Mouse (Mus musculus) cerebellum, adult 8-10 months (tissue): ENCODE data around the gene Cetn4.
A peak's percentile ranks its signal among the peaks of the same experiment; 100 is the strongest.

Experiments used
- DNase-seq: peaks from one replicate; pipeline ENCODE4 v3.0.0; 2022

The Cetn4 gene

DNA sequence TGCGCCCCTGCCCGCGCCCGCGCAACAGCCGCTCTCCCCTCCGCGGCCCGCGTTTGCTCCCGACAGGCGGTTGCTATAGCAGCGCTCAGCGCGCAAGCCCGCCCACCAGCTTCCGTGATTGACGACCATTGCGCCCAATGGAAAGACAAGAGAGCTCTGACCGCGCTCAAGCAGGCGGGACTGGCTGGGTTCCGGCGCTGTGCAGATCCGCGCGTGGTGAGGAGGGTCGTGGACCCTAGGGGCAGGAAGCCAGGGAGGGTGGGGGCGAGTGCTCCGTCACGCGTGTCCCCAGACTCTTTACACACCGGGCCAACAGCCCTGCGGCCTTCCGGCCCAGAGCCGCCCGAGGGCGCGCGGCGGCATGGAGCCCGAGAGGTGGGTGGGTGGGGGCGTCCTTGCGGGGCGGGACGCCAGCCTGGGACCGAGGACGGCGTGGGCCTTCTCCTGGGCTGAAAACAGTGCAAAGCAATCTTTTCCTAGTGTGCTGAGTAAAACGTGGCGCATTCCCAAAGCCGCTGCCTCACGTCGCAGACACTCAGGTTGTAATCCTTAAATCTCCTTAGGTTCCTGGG, at the start of gene Cetn4, which contains the start of gene Bbs12:
Gene Cetn4, minus strand, starts transcription at position 339 of the 572 bp plus-strand sequence.
Gene Bbs12, plus strand, starts transcription at position 185 of the 572 bp plus-strand sequence.
- peak; percentile 98 for DNase-seq

DNA sequence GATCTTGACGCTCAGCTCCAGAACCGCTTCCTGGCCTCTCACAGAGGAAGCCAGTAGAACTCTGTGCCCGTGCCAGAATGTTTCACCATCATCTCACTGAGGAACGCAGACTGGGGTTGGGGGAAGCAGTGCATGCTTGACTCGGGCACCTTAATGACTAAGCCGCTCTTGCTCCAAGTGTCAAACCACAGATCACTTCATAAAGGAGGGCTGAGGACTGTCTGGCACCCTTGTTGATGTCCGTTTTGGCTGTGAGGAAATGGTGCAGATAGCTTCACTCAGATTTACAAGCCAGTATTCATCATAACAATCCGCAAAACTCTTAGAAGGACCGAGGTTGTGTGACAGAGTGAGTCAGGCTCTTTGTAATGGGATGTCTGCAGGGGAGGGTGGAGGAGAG, 48.2 kb upstream of the Cetn4 start:
- DNase-seq = no peak

DNA sequence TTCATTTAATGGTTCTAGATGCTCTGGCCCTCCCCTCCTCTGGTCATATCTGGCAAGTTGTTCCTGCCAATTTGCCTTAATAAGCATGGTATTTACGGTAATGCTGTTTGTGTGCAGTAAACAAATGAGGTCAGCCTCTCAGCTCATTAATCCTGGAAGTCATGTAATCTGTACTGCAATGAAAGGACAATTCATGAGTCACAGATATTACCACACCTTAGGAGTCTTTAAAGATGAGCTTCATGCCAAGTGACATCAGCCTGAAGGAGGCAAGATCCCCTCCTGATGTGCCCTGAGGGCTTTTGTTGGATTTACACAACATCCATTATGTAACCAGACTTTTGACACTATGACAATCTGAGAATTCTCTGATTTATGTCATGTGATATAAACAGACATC, 42.2 kb upstream of the Cetn4 start:
- no peak for DNase-seq

DNA sequence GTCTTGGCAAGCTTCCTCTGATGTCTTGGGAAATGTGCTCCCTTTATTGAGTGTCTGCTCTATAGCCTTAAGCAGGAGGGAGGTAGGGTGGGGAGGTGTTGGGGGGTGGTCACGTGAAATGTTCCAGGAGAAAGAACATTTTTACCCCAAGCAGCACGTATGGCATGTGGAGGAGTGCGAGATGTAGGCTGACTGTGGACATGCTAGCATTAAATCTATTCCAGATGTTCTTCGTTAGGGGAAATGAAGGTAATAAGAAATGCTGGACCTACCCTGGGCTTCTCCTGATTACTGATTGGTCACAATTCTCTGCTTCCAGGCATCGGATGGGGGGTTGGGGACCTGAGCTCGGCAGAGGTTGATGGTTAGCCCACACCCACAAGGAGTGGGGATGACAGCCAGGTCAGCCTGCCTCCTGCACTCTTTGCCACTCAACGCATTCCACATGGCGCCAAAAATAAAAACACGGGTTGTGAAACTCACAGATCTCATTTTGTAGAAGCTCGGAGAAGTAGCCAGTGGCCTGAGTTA, 41.5 kb upstream of the Cetn4 start:
- DNase-seq = no peak

DNA sequence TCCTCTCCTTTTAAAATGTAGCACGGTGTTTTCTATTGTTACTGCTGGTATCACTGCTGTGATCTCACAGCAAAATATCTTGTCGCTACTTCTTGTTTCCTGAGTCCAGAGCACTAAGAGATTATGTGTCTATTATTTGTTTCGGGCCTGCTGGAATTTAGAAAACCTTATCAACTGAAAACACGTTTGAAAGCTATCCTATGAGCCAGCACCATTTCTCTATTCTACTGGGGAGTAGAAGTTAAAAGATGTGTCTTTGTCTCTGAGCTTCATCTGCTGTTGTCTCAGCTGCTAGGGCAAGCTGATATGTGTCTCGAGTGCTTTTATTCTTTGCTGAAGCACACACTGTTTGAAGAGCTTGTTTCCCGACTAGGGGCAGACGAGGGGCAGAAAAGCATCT, 37.9 kb upstream of the Cetn4 start:
- DNase-seq = no peak

DNA sequence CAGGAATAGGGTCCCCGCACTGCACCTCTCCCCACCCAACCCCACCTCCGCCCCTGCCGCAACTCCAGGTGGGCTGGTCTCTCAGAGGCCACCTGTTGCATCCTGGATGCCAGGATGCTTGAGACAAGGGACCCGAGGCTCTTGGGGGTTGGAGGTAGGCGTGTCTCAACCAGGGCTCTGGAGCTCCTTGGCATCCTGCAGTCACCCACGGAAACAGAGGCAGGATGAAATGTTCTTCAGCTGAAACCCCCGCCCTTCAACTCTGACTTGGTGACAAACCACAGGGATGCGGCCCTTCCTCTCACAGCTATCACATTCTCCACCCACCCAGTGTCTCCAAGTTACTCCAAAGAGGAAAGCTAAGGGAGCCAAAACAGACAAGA, 36.6 kb upstream of the Cetn4 start:
- no peak for DNase-seq

DNA sequence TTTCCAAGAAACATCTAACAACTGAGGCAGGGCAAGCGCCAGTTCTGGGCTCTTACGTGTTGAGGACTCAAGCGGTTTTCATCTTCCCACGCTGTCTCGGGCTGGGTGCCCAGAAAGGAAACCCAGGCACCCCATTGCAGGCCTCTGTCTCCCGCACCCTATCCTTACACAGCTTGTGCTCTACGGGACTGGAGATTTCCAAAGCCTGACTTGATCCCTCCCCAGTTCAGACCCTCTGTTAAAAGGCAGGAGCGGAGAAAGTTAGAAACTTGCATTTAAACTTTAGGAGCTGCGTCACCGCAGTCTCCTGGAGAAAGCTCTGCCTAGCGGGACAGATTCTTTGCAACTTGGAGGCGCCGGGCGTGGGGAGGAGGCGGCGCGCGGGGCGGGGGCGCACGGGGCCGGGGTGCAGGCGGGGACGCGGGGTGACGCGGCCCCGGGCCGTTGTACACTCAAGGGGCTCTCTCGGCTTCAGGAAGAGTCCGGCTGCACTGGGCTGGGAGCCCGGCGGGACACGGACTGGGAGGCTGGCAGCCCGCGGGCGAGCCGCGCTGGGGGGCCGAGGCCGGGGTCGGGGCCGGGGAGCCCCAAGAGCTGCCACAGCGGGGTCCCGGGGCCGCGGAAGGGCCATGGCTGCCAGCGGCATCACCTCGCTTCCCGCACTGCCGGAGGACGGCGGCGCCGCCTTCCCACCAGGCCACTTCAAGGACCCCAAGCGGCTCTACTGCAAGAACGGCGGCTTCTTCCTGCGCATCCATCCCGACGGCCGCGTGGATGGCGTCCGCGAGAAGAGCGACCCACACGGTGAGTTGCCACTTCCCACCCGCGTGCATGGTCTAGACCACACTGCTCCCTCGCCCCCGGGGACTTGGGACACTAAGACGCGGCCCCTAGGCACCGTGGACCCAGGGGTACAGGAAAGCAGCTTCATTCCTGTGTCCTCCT, 36.0 kb upstream of the Cetn4 start, which contains the start of gene Fgf2:
Gene Fgf2, plus strand, starts transcription at position 126 of the 945 bp plus-strand sequence.
- no peak for DNase-seq

DNA sequence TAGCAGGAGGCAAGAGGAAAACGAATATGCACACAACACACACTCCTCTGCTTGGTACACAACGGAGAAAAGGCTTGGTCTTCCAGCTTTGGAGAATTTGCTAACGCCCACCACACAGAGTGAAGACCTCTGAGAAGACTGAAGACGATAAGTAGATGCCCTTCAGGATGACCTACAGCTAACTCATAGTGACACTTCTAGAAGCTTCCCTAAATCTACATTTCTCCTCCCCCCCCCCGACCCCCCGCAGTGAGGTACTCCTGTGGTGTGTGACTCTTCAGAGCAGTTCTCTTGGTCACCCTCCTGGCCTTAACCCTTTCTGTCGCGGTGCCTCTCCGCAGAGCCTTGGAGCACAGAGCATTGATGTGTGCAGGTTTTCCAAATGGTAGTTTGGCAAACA, 35.2 kb upstream of the Cetn4 start:
- no peak for DNase-seq

DNA sequence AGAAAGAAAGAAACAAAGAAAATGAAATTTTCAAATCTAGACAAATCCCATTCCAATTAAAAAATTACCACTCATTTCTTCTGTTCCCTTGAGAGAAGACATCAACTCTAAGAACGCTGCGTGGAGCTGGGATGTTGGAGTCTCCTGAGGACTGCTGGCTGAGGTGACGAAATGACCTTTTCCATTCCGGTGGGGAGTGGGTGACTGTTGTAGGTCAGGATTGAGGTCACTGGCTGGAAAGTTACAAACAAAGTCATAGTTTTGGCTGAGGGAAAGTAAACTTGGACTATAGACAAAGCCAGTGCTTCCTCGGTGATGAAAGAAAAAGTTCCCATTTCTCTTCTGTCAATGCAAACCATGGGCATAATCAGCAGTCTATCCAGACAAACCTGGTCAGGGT, 30.3 kb upstream of the Cetn4 start:
- DNase-seq = no peak

DNA sequence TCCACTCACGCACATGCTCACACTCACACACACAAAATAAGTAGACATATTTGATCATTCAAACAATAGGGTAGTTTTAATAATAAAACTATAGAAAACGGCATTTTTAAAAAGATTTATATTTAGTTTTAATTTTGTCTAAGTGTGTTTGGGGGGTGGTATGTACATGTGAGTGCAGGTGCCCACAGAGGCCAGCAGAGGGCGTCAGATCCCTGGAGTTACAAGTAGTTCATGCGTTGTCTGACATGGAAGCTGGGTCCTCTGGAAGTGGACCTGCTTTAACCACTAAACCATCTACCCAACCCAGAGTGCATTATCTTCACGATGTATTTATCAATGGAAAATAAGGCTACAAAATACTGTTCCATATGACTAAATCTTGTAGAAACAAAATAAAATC, 28.6 kb upstream of the Cetn4 start:
- DNase-seq = no peak

DNA sequence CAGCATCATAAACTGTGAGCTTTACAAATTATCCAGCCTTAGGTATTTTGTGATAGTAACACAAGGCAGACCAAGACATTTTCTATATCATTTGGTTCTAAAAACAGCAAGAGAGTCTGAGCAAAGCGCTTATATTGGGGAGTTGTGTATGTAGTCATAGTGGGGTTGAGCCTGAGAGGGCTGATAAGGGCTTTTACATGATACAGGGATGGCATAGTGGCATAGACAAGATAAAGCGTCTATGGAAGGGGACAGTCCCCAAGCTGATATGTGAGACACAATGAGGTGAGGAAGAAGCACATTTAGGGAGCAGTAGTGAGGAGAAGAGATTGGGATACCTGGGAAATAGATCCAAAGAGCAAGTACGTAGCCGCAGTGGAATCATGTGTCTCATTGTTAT, 21.5 kb upstream of the Cetn4 start:
- no peak for DNase-seq

DNA sequence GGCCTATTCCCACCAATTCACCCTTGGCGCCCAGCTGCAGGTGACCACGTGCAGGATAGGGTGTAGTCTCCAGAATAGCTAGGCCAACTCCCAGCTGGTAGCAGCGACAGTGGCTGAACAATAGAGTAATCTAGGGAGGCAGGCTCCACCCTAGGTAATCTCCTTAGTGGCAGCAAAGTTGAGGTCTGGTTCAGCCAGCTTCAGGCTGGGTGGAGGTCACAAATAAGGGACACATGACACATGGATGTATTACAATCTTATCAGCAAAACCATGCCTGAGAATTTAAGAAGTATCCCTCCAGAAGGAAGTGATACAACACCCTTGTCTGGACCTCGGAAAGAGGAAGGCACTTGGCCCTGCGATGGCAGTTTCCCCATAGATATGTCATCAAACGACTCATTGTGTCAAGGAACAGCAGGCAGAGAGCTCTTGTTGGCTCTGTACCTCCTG, 19.5 kb upstream of the Cetn4 start:
- DNase-seq = no peak

DNA sequence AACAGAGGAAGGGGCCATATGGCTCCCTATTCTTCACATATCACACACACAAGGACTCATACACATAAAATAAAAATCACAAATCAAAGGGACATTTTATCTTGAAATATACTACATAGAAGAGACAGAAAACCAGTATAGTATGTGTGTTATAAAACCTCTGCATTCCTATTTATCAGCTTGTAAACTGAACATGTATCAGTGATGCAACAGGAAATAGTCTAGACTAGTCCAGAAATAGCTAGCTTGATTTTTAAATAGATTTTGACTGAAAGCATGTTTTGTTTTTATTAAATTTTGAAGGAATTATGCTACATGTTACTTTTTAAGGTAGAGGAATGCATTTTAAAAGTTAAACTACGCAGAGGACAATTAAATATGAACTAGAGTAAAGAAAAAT, 17.5 kb upstream of the Cetn4 start:
- DNase-seq = no peak

DNA sequence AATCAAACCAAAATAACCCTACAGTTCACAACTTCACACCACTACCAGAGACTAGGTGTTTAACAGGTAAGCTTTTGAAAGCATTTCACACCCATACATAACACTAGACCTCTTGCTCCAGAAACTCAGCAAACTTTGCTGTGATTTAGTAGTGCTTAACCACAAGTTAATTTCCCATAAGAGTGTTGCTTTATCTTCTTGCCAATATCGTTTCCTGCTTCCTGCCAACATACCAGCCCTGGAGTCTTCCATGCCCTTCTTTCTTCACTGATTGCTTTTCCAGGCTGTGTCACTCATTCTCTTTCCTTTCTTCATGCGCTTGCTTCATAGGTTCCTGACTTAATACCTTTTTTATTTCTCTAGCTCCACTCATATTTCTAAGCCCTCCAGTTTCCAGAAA, 16.0 kb upstream of the Cetn4 start:
- no peak for DNase-seq

DNA sequence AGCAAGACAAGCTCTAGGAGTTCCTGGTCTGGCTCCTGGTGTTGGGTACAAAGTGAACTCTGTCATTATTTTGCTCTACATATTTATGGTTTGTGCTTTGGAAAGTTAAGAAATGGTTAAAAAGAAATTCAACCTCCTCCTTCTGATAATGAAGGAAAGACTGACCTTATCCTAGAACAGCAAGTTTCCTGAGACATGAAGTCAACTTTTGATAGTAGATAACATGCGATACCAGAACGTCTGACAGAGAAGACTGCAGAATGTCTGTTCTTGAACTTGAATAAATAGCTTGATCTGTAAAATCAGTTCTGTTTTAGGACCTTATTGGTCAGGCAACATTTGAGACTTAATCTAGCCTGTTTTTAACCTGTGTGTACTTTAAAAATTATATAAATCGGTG, 14.1 kb upstream of the Cetn4 start:
- no peak for DNase-seq

DNA sequence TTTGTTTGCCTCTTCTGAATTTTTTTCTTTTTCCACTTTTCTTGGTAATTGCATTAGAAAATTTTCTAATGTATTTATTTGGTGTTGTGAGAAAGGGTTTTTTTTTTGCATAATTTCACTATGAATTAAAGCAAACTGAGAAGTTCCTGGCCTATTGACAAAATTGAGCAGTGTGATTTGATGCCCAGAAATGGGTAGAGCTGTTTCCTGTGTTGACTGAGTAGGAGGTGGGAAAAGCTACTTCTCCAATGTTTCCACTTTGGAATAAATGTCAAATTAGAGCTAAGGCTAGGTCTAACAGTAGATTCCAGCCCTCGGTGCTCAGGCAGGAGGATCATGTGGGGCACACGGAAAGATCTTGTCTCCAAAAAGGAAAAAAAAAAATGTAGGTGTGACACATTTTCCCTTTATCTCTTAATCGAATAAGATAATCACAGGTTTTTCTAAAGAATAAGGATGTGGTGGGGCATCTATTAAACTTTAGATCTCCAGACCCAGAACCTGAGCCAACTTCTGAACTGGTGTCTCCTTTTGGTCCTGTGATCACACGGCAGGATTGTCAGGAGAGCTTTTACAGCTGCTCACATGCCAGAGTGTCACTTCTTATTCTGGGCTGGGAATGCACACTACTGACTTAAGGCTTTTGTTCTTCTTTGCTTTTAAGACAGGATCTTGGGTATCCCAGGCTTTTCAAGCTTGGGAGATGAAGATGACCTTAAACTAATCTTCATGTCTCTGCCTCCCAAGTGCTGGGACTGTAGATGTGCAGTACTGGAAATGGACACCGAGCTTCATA, 13.0 kb upstream of the Cetn4 start:
- no peak for DNase-seq

DNA sequence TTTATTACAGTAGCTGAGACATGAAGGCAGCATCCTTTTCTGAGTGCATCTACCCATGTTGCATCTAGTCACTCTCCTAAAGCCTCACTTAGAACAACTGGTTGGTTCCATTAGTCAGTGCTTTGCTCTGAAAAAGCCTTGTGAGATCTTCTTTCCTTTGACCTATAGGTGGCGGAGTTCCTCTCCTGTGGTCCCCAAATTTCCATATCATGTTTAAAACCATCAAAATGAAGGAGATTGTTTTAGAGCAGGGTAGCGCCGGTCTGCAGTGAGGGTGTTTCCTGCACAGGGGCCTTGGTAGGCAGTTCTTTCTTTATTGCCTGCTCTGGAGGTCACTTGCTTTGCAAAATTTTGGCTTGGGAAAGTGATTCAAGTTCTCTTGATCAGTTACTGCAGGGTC, 11.8 kb upstream of the Cetn4 start:
- DNase-seq = no peak

DNA sequence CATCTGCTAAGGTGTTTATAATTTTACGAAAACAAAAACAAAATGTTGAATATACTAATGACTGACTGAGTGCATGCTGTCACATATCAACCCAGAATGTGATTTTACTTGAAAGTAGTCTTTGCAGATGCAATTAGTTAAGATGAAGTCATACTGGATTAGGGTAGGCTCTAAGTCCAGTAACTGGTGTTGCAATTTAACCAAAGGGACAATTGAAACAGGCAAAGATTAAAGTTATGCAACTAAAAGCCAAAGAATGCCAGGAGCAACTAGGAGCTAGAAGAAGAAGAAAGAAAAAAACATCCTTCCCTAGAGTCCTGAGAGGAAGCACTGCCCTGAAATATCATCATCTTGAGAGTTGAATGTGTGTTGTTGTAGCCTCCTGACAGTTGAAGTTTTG, 3.7 kb upstream of the Cetn4 start:
- DNase-seq = no peak

DNA sequence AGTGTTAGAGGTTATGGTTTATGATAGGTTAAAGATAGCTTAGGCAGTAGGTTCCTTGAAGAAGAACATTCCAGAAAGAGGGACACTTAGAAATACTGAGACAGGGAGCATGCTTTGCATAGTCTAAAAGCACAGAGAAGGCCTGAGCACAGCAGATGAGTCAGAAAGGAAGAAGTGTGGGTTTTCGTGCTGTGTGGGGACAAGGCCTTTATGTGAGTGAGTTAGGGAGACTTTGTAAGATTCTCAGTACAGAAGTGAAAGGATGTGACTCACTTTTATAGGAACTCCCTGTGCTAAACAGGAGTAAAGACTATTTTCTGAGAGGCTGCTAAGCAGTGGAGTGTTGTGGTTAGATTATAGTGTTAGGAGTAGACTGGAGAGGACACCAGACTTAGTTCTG, 863 bp upstream of the Cetn4 start:
- DNase-seq = peak; percentile 8

DNA sequence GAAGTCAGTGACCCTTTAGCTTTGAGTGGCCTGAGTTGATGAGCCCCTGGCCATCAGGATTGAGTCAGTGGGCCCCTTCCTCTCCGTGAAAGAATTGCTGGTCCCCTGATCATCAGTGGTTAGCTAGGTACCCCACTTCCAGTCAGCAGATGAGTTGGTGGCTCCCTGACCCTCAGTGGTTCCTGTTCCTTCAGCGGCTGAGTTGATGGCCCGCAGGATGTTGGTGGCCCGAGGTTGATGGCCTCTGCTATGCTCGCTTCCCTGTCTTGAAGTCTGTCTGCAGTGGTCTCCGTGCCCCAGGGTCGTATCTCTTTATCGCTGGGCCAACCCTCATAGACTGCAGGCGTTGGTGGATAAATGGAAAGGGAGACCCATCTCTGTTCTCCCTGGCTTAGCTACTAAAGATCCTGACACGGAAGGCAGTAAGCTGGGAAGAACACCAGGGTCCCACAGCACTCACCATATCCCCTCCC, 575 bp downstream of the Cetn4 start:
- no peak for DNase-seq

DNA sequence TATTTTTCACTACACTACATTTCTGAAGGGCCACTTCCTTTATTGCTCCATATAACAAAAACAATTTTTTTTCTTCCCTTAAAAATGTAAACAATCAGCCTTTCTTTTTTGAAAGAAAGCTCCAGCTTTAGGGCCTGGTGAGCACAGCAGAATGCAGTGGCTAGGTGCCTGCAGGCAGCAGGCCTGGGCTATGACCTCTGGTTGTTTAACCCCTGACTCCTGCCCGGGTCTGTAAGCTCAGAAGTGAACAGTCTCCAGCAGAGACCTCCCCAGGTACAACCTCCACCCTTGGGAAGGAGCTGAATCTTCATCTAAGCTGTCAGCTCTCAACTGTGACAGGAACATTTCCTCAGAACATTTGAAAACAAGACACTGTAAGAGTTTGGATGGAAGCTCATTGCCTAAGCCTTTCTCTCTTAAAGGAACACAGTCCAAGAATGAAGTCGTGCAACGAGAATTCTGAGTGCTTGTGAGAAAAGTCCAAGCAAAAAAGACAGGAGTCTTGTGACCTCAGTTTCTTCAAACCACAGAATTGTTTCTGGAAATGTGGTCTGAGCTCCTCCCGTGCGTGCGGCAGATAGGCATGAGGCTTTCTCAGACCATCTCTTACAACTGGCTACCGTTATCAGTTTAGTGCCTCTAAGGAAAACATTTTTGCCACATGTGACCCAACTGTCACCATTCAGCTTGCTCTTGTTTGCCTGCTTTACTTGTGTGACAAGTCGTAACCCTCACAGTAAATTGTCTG, 8.9 kb downstream of the Cetn4 start:
- no peak for DNase-seq

DNA sequence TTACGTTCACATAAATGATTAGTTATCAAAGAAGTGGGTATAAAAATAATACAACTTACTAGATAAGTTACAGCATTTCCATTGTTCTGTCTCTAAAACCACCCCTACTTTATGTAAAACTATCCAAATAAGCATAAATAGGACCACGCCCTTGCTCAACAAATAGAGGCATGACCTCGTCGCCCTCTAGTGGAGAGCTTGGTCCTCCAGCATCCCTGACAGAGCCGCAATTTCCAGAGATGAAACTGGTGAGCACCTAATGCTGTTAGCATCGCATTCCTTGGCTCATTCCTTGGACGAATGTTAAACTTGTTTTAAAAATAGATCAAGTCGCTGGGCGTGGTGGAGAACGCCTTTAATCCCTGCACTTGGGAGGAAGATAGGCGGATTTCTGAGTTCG, 9.8 kb downstream of the Cetn4 start:
- no peak for DNase-seq
